ENCODE assay signal across 20 mouse cellular contexts in the genomic region with DNA sequence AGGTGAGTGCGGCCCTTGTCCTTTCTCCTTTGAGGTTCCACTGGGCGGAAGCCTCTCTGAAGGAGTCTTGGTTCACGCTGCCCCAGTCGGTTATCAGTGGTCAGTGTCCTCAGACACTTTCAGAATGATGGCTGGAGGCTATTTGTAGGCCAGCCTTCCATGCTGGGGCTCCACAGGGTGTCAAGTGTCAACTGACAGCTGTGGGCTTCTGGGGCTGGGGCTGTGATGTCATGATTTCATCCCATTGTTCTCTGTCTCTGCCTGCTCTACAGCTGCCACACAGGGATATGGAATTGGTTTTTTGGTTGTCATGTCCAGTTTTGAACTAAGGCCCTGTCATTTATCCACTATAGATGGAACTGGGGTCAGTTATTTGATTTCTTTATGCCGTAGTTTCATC. TPM values are rescaled to one million over a fixed set of nuclear protein-coding genes. Genes with fewer than 3 reads are reported as not detected.
A peak's percentile ranks its signal among the peaks of the same experiment; 100 is the strongest.
DNase-seq lines count a peak whose midpoint lies in the region; ATAC-seq lines count a peak whose summit lies in the region.
"Had no signal": no experiment of that assay in that cellular context is flagged by ENCODE, and none has a peak within 500 bp of the region (broad histone marks: within the 10 kb centered on the region; RNA-seq: fewer than 3 reads in every experiment).

No protein-coding gene starts in this region.

- H3K27ac ChIP-seq in limb, embryonic 13.5 days: no peak overlapping the region
- no peak overlapping the region for H3K27ac ChIP-seq in limb, embryonic 10.5 days
- H3K27ac ChIP-seq: forebrain, embryonic 15.5 days; heart, embryonic 10.5 days; hindbrain, embryonic 14.5 days had no signal

- no peak overlapping the region for H3K4me3 ChIP-seq in limb, embryonic 13.5 days
- no peak overlapping the region for H3K4me3 ChIP-seq in limb, embryonic 10.5 days
- H3K4me3 ChIP-seq: forebrain, embryonic 15.5 days; heart, embryonic 10.5 days had no signal

- 0 out of 2 replicates have a peak, but pooled peaks cover 5% of the 10 kb centered on the region for H3K36me3 ChIP-seq in limb, embryonic 13.5 days
- no peaks in the 10 kb centered on the region for H3K36me3 ChIP-seq in limb, embryonic 10.5 days

- H3K4me2 ChIP-seq in limb, embryonic 13.5 days (replicated peaks): no peak overlapping the region
- H3K4me2 ChIP-seq: forebrain, embryonic 15.5 days; hindbrain, embryonic 14.5 days had no signal

- H3K9ac ChIP-seq in limb, embryonic 13.5 days: no peak overlapping the region
- H3K9ac ChIP-seq: forebrain, embryonic 15.5 days; hindbrain, embryonic 14.5 days had no signal

- no peaks in the 10 kb centered on the region for H3K27me3 ChIP-seq in limb, embryonic 13.5 days
- no peaks in the 10 kb centered on the region for H3K27me3 ChIP-seq in limb, embryonic 10.5 days (ENCODE audit: low read depth, poor library complexity, severe bottlenecking)
- H3K27me3 ChIP-seq: forebrain, embryonic 15.5 days had no signal

- 76% methylated on average over 5 of the region's 5 CpGs for WGBS in limb, embryonic 13.5 days
- WGBS in limb, embryonic 10.5 days: 72% methylated on average over 5 of the region's 5 CpGs

- no peaks in the 10 kb centered on the region for H3K4me1 ChIP-seq in limb, embryonic 13.5 days
- H3K4me1 ChIP-seq in limb, embryonic 10.5 days: no peaks in the 10 kb centered on the region

- no peaks in the 10 kb centered on the region for H3K9me3 ChIP-seq in limb, embryonic 13.5 days
- H3K9me3 ChIP-seq in limb, embryonic 10.5 days (replicated peaks): no peaks in the 10 kb centered on the region
- H3K9me3 ChIP-seq: forebrain, embryonic 15.5 days; heart, embryonic 10.5 days had no signal

- peak; percentile 40; the same call in 1 of the 2 replicates for ATAC-seq in limb, embryonic 13.5 days (ENCODE audit: low FRiP score, low read depth)
- ATAC-seq: CD4-positive, CD25-positive, alpha-beta regulatory T cell, adult 4 months; forebrain, embryonic 15.5 days had no signal

- peak; percentile 57 for DNase-seq in embryo, embryonic 10 days (ENCODE audit: low spot score)
- DNase-seq in embryo, embryonic 11 days: no peak
- DNase-seq in limb, embryonic 10.5 days (ENCODE audit: low spot score): no peak
- DNase-seq in mesoderm, embryonic 11.5 days (ENCODE audit: low read depth, low spot score): peak; percentile 49
- no peak for DNase-seq in frontal cortex, postnatal 10 days (ENCODE audit: low spot score in 2 of 2)
- no peak for DNase-seq in adrenal gland, postnatal 4 days (ENCODE audit: low spot score in 2 of 2)
- DNase-seq: adrenal gland, postnatal 10 days; B cell, adult 2 months; cerebellum, adult 18-20 months; cerebellum, adult 9-11 months; cerebellum, postnatal 36 days; gastrocnemius, postnatal 10 days; heart, adult 18-20 months; heart, postnatal 10 days; heart, postnatal 4 days had no signal

RNA-seq across cellular contexts. Expression of a gene that starts 36.5 kb away (rescaled TPM):
- 0.96 and 1.1 TPM in 2 replicates for polyA plus RNA-seq in limb, embryonic 13.5 days (2015; fragmentation: Nextera tagmentation; extraction: Ambion mirVana)
- polyA plus RNA-seq in limb, embryonic 10.5 days (2016; fragmentation: Nextera tagmentation; extraction: Ambion mirVana): 2.0 and 2.4 TPM in 2 replicates
- total RNA-seq in adrenal gland, postnatal 4 days (2021): 1 to 10 TPM; 3.6 to 4.9 TPM

Comparison
In these comparisons a context has a peak if more than half of its experiments do, and no peak if none do; other contexts are left out.
1. DNase-seq: peak in embryo, embryonic 10 days (single experiment) and mesoderm, embryonic 11.5 days (single experiment); none in embryo, embryonic 11 days (single experiment), limb, embryonic 10.5 days (single experiment), frontal cortex, postnatal 10 days (0 of 2) and adrenal gland, postnatal 4 days (0 of 2).